Mouse (Mus musculus) kidney, adult 2 months (tissue): ENCODE results near the gene Slit1. TPM values are rescaled to one million over a fixed set of nuclear protein-coding genes. Genes with fewer than 3 reads are reported as not detected.
A peak's percentile ranks its signal among the peaks of the same experiment; 100 is the strongest.

Experiments used
- DNase-seq: peaks from one replicate; pipeline ENCODE4 v3.0.0; 2021
- H3K27ac ChIP-seq: fragments of 200-500 bp; 2 replicates; pipeline ENCODE4 v1.5.1; 2012; ENCODE audit warnings: low read depth, low read length, control low read depth, inconsistent platforms; ENCODE audit not compliant: insufficient read depth
- H3K27me3 ChIP-seq: fragments of 200-500 bp; replicated peaks from 2 replicates; pipeline ENCODE4 v1.6.1; 2012; ENCODE audit warnings: mild to moderate bottlenecking, moderate library complexity, low read length, inconsistent platforms; ENCODE audit not compliant: control insufficient read depth, insufficient read depth
- H3K36me3 ChIP-seq: fragments of 200-500 bp; 2 replicates; pipeline ENCODE4 v1.6.1; 2012; ENCODE audit warnings: mild to moderate bottlenecking, moderate library complexity, low read length, inconsistent platforms; ENCODE audit not compliant: control insufficient read depth, insufficient read depth
- H3K4me1 ChIP-seq: fragments of 200-500 bp; 2 replicates; pipeline ENCODE4 v1.6.1; 2011; ENCODE audit warnings: low read length; ENCODE audit not compliant: control insufficient read depth, insufficient read depth
- H3K4me3 ChIP-seq: fragments of 200-500 bp; 2 replicates; pipeline ENCODE4 v1.5.1; 2011; ENCODE audit warnings: mild to moderate bottlenecking, low read depth, low read length, control low read depth; ENCODE audit not compliant: insufficient read depth
- CTCF ChIP-seq: fragments of 200-500 bp; conservative IDR thresholded peaks from 2 replicates; pipeline ENCODE4 v1.5.1; 2011; ENCODE audit warnings: low read depth, mild to moderate bottlenecking, control low read depth, low read length, moderate library complexity, mixed read lengths; ENCODE audit not compliant: insufficient read depth, insufficient read length
- POLR2A ChIP-seq: fragments of 200-500 bp; IDR thresholded peaks from one replicate; pipeline ENCODE4 v1.6.1; 2011; ENCODE audit warnings: low read depth, low read length, control low read depth
- WGBS: fragments of 180-500 bp; shearing (Covaris S2); methylation state at CpG from one replicate; pipeline ENCODE4 v1.1.7; 2018; 5-methylcytosine and 5-hydroxymethylcytosine counted together
- polyA plus RNA-seq: library from polyadenylated mRNA; depleted of rRNA; stranded (reverse); fragments of >200 nt; gene quantifications from 2 replicates; pipeline ENCODE4 v1.2.3, GENCODE M21; 2012; rRNA removed

The Slit1 gene
- polyA plus RNA-seq, 1 experiment: 0.17 TPM

DNA sequence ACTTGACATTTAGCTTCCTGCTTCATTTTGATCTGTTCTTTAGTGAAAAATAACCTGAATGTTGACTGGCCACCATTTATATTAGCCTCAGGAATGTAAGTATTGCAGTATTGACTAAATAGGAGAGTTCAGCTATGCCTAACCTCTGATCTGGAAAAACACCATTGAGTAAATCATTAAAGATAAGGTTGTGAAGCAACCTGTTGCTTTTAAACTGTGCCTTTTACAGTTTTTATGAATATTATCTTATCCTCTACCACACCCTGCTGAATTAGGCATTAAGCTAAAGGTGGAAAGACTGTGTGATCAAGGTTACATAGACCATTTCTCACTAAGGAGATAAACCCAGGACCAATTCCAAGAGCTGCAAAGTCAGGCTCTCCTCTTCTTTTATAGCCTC lies 165.9 kb downstream of the Slit1 start:
- H3K27me3 ChIP-seq: no peaks in the 10 kb centered on the region
- no peak overlapping the region for H3K4me3 ChIP-seq
- H3K4me1 ChIP-seq: peaks cover 8% of the 10 kb centered on the region; the same call in 1 of the 2 replicates
- no peak overlapping the region for H3K27ac ChIP-seq
- H3K36me3 ChIP-seq: no peaks in the 10 kb centered on the region
- TF ChIP-seq CTCF: no peak
- no peak for TF ChIP-seq POLR2A
- DNase-seq: peak; percentile 17

DNA sequence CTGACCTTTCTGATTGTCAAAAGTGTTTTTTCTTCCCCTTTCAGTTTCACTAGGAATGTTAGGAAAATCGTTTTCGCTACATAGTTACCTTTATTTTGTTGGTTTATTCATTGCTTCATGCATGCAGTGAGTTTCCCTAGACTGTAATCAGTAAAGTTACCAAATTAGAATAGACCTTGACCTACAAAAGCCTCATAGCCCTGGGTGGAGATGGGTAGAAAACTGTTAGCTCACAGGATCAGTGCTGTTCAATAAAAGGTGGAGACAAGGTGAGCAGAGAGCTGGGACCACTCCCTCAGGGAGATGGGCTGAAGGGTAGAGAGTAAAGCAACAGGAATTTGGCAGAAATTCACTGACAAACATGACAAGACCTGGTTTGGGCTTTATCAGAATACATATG lies 169.8 kb downstream of the Slit1 start:
- H3K27me3 ChIP-seq: no peaks in the 10 kb centered on the region
- no peak for TF ChIP-seq CTCF
- TF ChIP-seq POLR2A: no peak
- no peak for DNase-seq
- WGBS: 89% methylated on average over 2 of the region's 2 CpGs
- no peak overlapping the region for H3K27ac ChIP-seq
- H3K4me1 ChIP-seq: peaks cover 2% of the 10 kb centered on the region; the same call in 1 of the 2 replicates
- no peaks in the 10 kb centered on the region for H3K36me3 ChIP-seq
- H3K4me3 ChIP-seq: no peak overlapping the region

DNA sequence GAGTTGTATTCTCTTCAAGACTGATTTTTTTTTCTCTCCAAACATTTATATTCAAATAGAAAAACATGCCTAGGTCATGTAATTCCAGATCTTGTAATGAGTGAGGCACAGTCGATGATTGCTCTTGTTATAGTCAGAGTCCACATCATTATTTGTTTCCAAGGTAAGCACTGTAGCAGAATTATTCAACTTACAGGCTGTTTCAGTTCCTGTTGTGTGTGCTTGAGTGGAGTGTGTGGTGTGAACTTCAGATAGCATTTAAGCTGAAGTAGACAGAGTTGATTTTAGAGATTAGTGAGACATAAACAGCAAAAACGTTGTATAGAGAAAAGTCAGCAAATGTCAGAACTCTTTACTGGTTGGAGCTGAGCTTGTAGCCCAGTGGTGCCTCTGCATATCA lies 174.7 kb downstream of the Slit1 start:
- no peaks in the 10 kb centered on the region for H3K27me3 ChIP-seq
- no peak for TF ChIP-seq POLR2A
- TF ChIP-seq CTCF: no peak
- no peak for DNase-seq
- no peaks in the 10 kb centered on the region for H3K36me3 ChIP-seq
- 52% methylated on average over 2 of the region's 2 CpGs for WGBS
- H3K4me3 ChIP-seq: no peak overlapping the region
- no peak overlapping the region for H3K27ac ChIP-seq
- no peaks in the 10 kb centered on the region for H3K4me1 ChIP-seq

DNA sequence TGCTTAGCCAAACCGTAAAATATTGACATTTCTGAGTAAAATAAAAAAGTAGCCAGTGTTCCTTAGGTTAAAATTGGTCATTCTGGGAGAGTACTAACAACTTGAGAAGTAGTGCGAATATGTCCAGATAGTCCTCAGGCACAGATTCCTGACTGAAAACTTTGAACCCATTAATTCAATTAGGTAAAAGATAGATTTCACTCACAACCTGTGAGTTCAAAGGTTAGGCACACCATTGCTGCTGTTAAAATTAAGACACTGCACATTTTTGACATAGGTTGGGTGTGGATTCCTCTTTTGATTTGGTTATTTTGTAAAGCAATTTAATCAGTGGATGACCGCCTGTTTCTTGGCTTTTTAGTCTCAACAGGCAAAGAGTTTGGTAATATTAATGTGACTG lies 182.6 kb downstream of the Slit1 start:
- Histone ChIP-seq H3K4me1 (peaks cover 7% of the 10 kb centered on the region; the same call in 1 of the 2 replicates), H3K27me3 (no peaks in the 10 kb centered on the region), H3K4me3 (no peak overlapping the region), H3K36me3 (peaks cover 5% of the 10 kb centered on the region), H3K27ac (no peak overlapping the region)
- TF ChIP-seq CTCF (no peak), POLR2A (no peak)
- peak; percentile 48 for DNase-seq
- 65% methylated on average over 3 of the region's 3 CpGs for WGBS

DNA sequence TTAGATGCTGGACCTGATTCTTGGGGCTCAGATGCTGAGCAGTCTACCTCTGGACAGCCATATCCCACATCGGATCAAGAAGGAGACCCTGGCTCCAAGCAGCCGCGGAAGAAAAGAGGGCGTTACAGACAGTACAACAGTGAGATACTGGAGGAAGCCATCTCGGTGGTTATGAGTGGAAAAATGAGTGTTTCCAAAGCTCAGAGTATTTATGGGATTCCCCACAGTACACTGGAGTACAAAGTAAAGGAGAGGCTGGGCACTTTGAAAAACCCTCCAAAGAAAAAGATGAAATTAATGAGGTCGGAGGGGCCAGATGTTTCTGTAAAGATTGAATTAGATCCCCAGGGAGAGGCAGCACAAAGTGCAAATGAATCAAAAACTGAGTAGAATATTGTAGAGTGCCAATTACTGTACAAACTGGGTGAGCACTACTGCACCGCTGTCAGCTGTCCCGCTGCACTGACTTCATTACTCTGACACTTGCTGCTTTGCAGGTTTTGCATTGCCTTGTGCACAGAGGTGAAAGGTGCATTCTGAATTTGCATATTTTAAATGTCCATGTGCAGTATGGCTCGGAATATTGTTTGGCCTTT lies 184.5 kb downstream of the Slit1 start:
- H3K27ac ChIP-seq: no peak overlapping the region
- 74% methylated on average over 9 of the region's 9 CpGs for WGBS
- no peak overlapping the region for H3K4me3 ChIP-seq
- H3K4me1 ChIP-seq: peaks cover 7% of the 10 kb centered on the region; the same call in 1 of the 2 replicates
- no peaks in the 10 kb centered on the region for H3K27me3 ChIP-seq
- TF ChIP-seq POLR2A: no peak
- no peak for TF ChIP-seq CTCF
- no peak for DNase-seq
- peaks cover 9% of the 10 kb centered on the region for H3K36me3 ChIP-seq

DNA sequence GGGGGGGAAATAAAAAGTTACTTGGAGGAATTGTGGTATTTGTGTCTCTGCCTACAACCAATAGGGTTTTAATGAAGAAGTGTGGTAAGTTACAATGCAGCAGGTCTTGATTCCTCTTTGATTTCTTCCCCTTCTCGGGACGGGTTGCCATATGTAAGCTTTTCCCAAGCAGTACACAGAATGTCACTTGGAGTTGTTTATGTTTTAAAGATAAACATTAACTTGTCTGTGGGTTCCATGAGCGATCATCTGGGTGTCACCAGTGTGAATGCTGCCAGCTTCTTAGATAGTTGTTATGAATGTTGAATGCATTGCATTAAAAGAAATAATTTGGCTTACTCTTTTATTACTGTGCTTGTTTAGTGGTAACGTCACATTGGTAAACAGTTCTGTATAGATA lies 186.0 kb downstream of the Slit1 start:
- peaks cover 9% of the 10 kb centered on the region for H3K36me3 ChIP-seq
- TF ChIP-seq POLR2A (no peak), CTCF (no peak)
- WGBS: 58% methylated on average over 4 of the region's 4 CpGs
- H3K4me1 ChIP-seq: peaks cover 7% of the 10 kb centered on the region; the same call in 1 of the 2 replicates
- H3K4me3 ChIP-seq: no peak overlapping the region
- no peak overlapping the region for H3K27ac ChIP-seq
- no peaks in the 10 kb centered on the region for H3K27me3 ChIP-seq
- DNase-seq: no peak

DNA sequence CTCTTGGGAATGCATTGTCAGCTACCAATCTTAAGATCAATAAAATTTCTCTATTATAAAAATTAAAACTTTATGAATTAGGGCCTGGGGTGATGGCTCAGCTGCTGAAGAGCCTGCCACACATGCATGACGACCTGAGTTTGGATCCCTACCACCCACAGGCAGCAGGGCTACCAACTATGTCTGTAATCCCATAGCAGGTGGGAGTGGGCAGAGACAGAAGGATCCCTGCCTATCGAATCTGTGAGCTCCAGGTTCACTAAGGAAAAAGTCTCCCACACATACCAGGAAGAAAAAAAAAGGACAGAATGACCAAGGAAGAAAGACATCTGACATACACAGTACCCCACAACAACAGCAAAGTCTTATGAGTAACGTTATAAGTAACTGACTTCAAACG lies 186.5 kb downstream of the Slit1 start:
- Histone ChIP-seq H3K36me3 (peaks cover 9% of the 10 kb centered on the region), H3K4me1 (peaks cover 7% of the 10 kb centered on the region; the same call in 1 of the 2 replicates), H3K27ac (no peak overlapping the region), H3K4me3 (no peak overlapping the region), H3K27me3 (no peaks in the 10 kb centered on the region)
- 73% methylated on average over 4 of the region's 4 CpGs for WGBS
- TF ChIP-seq CTCF (no peak), POLR2A (no peak)
- DNase-seq: no peak

Other genes with a start within 250 kb of the Slit1 start
- 1.3 and 1.4 TPM in 2 replicates for gene Gm340, start 161.3 kb downstream of the Slit1 start, polyA plus RNA-seq
- gene Arhgap19, start 58.4 kb upstream of the Slit1 start, polyA plus RNA-seq: 1.0 and 1.3 TPM in 2 replicates
- gene Frat1, start 86.3 kb upstream of the Slit1 start, polyA plus RNA-seq: 1.3 and 1.6 TPM in 2 replicates
- 1.4 TPM in 2 replicates for gene Frat2, start 104.5 kb upstream of the Slit1 start, polyA plus RNA-seq
- 3.6 and 4.0 TPM in 2 replicates for gene Rrp12, start 152.5 kb upstream of the Slit1 start, polyA plus RNA-seq
- gene Pgam1, start 168.3 kb upstream of the Slit1 start, polyA plus RNA-seq: 493 and 500 TPM in 2 replicates
- 11.8 and 15.2 TPM in 2 replicates for gene Exosc1, start 189.8 kb upstream of the Slit1 start, polyA plus RNA-seq
- gene Zdhhc16, start 189.8 kb upstream of the Slit1 start, polyA plus RNA-seq: 74.2 and 78.7 TPM in 2 replicates
- gene Mms19, start 237.5 kb upstream of the Slit1 start, polyA plus RNA-seq: 54.9 and 56.1 TPM in 2 replicates
- gene Ubtd1, start 238.1 kb upstream of the Slit1 start, polyA plus RNA-seq: 23.0 and 28.2 TPM in 2 replicates